Mouse (Mus musculus): Measurements from ENCODE around the gene Cfap61. TPM values are rescaled to one million over a fixed set of nuclear protein-coding genes. Genes with fewer than 3 reads are reported as not detected.
A peak's percentile ranks its signal among the peaks of the same experiment; 100 is the strongest.
"Not testable (repeated sequence)": the region's sequence is repeated elsewhere in the genome, so short reads cannot be mapped to it uniquely, and the experiment has no call there.

The Cfap61 gene
- polyA plus RNA-seq, 1 experiment from 2014 or later, result not detected

DNA sequence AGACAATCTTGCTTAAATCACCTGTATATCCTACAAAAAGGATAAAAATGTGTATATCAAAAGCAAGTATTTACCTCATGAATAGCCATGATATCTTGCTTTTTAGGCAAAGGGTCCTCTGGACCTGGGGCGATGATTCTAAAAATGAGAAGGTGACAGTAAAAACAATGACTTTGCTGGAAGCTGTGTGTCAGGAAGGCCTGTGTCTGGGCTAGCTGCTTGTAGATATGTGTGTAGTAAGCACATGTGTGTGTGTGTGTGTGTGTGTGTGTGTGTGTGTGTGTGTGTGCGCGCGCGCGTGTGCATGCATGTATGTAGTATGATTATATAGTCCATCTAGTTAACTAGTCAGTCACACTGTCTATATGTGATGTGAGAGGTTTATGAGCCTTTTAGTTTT lies 40.8 kb upstream of the Cfap61 start:
- Histone ChIP-seq H3K9me3 (ENCODE audit: low read length) (no peaks in the 10 kb centered on the region), H3K4me1 (ENCODE audit: insufficient read depth) (0 out of 2 replicates have a peak, but pooled peaks cover 5% of the 10 kb centered on the region), H3K4me3 (ENCODE audit: low read depth, low read length) (no peak overlapping the region), H3K9ac (replicated peaks) (no peak overlapping the region), H3K27me3 (ENCODE audit: insufficient read depth, low read length) (no peaks in the 10 kb centered on the region), H3K27ac (ENCODE audit: low read depth) (no peak overlapping the region), H3K4me2 (ENCODE audit: low read depth, low read length) (no peak overlapping the region), H3K36me3 (replicated peaks; ENCODE audit: insufficient read depth, low read length) (no peaks in the 10 kb centered on the region)
- 98% methylated on average over 6 of the region's 6 CpGs for WGBS (ENCODE audit: insufficient replicate concordance)
- no peak for ATAC-seq
- DNase-seq, result no peak
- no peak for TF ChIP-seq CTCF (IDR thresholded peaks at IDR 0.05; ENCODE audit: low read depth)
- TF ChIP-seq EP300 (IDR thresholded peaks at IDR 0.05; ENCODE audit: low read depth), result no peak

DNA sequence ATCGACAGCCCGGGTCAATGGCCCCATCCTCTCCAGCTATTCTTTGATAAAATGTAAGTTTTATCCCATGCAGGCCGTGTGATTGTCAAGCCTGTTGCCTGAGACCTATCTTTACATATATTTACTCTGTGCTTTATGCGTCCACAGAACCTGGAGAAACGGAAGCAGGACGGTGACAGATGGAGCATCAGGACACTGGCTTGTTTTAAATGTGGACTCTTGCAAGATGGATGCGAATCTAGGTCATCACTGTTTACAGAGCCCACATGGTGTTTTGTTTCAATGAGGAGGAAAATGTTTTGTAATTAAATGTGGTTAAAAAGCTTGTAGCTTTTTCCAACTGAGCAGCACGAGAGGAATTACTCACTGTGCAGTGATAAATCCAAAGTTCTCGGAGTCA lies 36.5 kb upstream of the Cfap61 start:
- Histone ChIP-seq H3K4me2 (ENCODE audit: low read depth, low read length) (no peak overlapping the region), H3K4me1 (ENCODE audit: insufficient read depth) (no peaks in the 10 kb centered on the region)
- WGBS (ENCODE audit: insufficient replicate concordance), result 72% methylated on average over 9 of the region's 9 CpGs

DNA sequence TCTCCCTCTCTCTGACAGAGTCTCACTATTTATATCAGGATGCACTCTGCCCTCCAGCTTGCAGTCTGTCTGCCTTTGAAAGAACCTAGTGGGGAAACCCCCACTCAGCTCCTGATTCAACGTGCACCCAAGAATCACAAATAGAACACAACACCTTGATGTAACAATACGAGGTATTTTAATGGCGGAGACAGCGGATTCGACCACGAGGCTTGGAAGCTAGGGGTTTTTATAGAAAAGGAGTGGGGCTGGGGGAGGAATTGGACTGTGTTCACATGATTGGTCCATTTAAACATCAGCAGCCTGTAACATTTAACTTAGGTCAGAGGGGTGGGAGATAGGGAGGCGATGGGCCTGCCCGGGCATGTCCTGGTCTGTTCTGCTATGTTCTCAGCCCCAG lies 34.3 kb upstream of the Cfap61 start:
- 75% methylated on average over 6 of the region's 8 CpGs for WGBS (ENCODE audit: insufficient replicate concordance)
- not testable (repeated sequence) for H3K27ac ChIP-seq (ENCODE audit: low read depth); H3K27me3 ChIP-seq (ENCODE audit: insufficient read depth, low read length); ATAC-seq; H3K4me3 ChIP-seq (ENCODE audit: low read depth, low read length); H3K36me3 ChIP-seq (replicated peaks; ENCODE audit: insufficient read depth, low read length); H3K9ac ChIP-seq (replicated peaks); H3K4me2 ChIP-seq (ENCODE audit: low read depth, low read length); DNase-seq; H3K9me3 ChIP-seq (ENCODE audit: low read length)
- H3K4me1 ChIP-seq (ENCODE audit: insufficient read depth), result peaks cover 17% of the 10 kb centered on the region

More for the DNA sequence above, 36.5 kb upstream of the Cfap61 start:
- Histone ChIP-seq H3K9me3 (ENCODE audit: low read length) (no peaks in the 10 kb centered on the region), H3K36me3 (replicated peaks; ENCODE audit: insufficient read depth, low read length) (no peaks in the 10 kb centered on the region), H3K4me3 (ENCODE audit: low read depth, low read length) (no peak overlapping the region), H3K9ac (replicated peaks) (no peak overlapping the region), H3K27me3 (ENCODE audit: insufficient read depth, low read length) (no peaks in the 10 kb centered on the region), H3K27ac (ENCODE audit: low read depth) (no peak overlapping the region)
- no peak for DNase-seq
- TF ChIP-seq EP300 (IDR thresholded peaks at IDR 0.05; ENCODE audit: low read depth) (no peak), CTCF (IDR thresholded peaks at IDR 0.05; ENCODE audit: low read depth) (no peak)
- no peak for ATAC-seq

DNA sequence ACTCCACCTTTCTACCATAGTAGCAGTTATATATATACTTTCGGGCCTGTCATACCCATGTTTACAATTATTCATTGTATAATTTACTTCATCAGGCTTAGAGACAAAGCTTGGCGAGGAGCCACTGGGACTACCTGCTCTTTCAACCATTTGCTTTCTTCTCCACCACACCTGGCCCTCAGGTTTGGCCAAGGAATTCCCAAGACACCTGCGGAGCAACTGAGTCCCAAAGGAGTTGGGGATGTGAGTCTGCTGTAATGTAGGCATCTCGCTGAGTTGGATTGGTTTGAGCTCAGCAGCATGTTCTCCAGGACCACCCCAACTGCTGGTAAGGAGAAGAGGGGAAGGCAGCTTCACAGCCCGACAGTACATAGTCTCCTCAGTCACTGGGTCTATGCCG lies 32.7 kb upstream of the Cfap61 start, which contains the start of gene Naa20:
Gene Naa20 (plus strand): TSS at position 239 of the 400 bp plus-strand sequence.
- no peak for ATAC-seq
- H3K9ac ChIP-seq (replicated peaks), result peak within 1 kb of the TSS; percentile 97

DNA sequence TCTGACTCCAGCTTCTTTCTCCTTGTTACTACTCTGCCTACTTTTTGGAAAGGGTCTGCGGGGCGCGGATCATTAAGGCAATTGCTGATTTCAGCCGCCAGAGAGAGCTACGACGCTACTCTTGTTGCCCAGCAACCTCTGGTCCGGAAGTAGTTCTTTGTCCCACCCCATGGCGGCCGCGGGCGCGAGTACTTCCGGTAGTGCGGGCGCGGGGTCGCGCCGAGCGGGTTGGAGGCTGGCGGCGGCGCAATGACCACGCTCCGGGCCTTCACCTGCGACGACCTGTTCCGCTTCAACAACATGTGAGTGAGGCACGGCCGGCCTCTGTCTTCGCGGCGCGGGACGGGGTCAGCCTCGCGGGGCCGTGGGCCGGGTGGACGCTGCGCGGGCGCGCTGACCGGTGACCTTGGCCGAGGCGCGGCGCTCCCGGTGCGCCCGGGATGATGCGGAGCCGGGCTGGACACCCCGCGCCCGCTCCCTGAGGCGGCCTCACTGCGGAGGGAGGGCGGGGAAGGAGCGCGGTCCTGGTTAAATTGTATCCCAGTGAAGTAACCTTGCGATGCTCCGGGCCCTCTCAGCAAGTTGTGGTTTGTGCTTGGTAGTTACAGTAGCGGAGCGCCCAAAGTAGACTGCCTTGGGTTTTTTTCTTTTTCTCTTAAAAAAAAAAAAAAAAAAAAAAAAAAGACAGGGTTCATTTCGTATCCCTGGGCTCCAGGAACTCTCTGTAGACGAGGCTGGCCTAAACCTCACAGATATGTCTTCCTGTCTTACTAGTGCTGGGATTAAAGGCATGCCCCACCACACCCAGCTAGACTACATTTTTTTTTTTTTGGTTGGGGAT lies 31.3 kb upstream of the Cfap61 start:
- peak; percentile 74 for TF ChIP-seq CTCF (IDR thresholded peaks at IDR 0.05; ENCODE audit: low read depth)
- no peak for TF ChIP-seq EP300 (IDR thresholded peaks at IDR 0.05; ENCODE audit: low read depth)
- under 1% methylated on average over 63 of the region's 68 CpGs for WGBS (ENCODE audit: insufficient replicate concordance)
- Histone ChIP-seq H3K4me1 (ENCODE audit: insufficient read depth) (peaks cover 17% of the 10 kb centered on the region), H3K4me2 (ENCODE audit: low read depth, low read length) (peak overlapping the region; percentile 84), H3K27ac (ENCODE audit: low read depth) (peak overlapping the region; percentile 95), H3K27me3 (ENCODE audit: insufficient read depth, low read length) (no peaks in the 10 kb centered on the region), H3K4me3 (ENCODE audit: low read depth, low read length) (peak overlapping the region; percentile 97), H3K36me3 (replicated peaks; ENCODE audit: insufficient read depth, low read length) (peaks cover 8% of the 10 kb centered on the region), H3K9ac (replicated peaks) (peak overlapping the region; percentile 97), H3K9me3 (ENCODE audit: low read length) (no peaks in the 10 kb centered on the region)
- peak; percentile 90 for DNase-seq
- peak; percentile 97 for ATAC-seq

More for the DNA sequence above, 32.7 kb upstream of the Cfap61 start, which contains the start of gene Naa20:
- Histone ChIP-seq H3K4me3 (ENCODE audit: low read depth, low read length) (peak within 1 kb of the TSS; percentile 97), H3K27me3 (ENCODE audit: insufficient read depth, low read length) (no peaks in the 10 kb centered on the region), H3K9me3 (ENCODE audit: low read length) (no peaks in the 10 kb centered on the region), H3K4me1 (ENCODE audit: insufficient read depth) (peaks cover 17% of the 10 kb centered on the region), H3K27ac (ENCODE audit: low read depth) (no peak within 1 kb of the TSS), H3K36me3 (replicated peaks; ENCODE audit: insufficient read depth, low read length) (peaks cover 7% of the 10 kb centered on the region), H3K4me2 (ENCODE audit: low read depth, low read length) (peak within 1 kb of the TSS; percentile 84)
- TF ChIP-seq CTCF (IDR thresholded peaks at IDR 0.05; ENCODE audit: low read depth), result no peak
- TF ChIP-seq EP300 (IDR thresholded peaks at IDR 0.05; ENCODE audit: low read depth), result no peak
- no peak for DNase-seq
- WGBS (ENCODE audit: insufficient replicate concordance), result 83% methylated on average over 6 of the region's 6 CpGs

DNA sequence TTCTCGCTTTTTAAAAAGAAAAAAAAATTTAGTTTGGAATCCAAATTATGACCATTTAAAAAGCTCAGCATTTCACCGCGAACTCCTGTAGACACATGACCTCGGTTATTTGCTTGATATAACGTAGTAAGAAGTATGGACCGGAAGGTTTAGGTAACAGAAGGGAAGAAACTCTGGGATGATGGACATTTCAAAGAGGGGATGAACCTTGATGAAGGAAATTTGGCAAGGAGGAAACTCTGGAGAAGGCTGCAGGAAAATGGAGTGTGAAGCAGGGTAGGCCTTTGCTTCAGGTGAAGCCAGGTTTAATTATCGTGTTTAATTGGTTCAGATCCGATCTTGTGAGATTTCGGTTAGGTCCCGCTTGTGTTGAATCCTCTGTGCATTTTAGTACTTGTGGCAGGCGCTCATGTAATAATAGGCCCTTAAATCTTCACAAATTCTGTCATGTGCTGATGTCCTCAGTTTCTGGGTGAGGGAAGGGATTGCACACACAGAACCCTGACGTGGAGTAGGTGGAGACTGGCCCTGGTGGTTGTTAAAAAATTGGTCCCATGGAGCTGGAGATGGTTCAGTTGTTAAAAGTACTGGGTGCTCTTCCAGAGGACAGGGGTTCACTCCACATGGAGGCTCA lies 30.5 kb upstream of the Cfap61 start:
- 29% methylated on average over 12 of the region's 12 CpGs for WGBS (ENCODE audit: insufficient replicate concordance)
- TF ChIP-seq EP300 (IDR thresholded peaks at IDR 0.05; ENCODE audit: low read depth) (no peak), CTCF (IDR thresholded peaks at IDR 0.05; ENCODE audit: low read depth) (no peak)
- DNase-seq, result no peak

More for the DNA sequence above, 30.5 kb upstream of the Cfap61 start:
- Histone ChIP-seq H3K4me1 (ENCODE audit: insufficient read depth) (peaks cover 17% of the 10 kb centered on the region), H3K9me3 (ENCODE audit: low read length) (no peaks in the 10 kb centered on the region), H3K4me3 (ENCODE audit: low read depth, low read length) (peak overlapping the region; percentile 97), H3K9ac (replicated peaks) (peak overlapping the region; percentile 97), H3K27ac (ENCODE audit: low read depth) (peak overlapping the region; percentile 95), H3K4me2 (ENCODE audit: low read depth, low read length) (peak overlapping the region; percentile 84), H3K27me3 (ENCODE audit: insufficient read depth, low read length) (no peaks in the 10 kb centered on the region), H3K36me3 (replicated peaks; ENCODE audit: insufficient read depth, low read length) (peaks cover 14% of the 10 kb centered on the region)
- no peak for ATAC-seq

Measured in liver, postnatal 0 days (tissue).